Mouse (Mus musculus) monocyte, adult 5-6 weeks (primary cell): ENCODE results near the gene Olfr282. TPM values are rescaled to one million over a fixed set of nuclear protein-coding genes. Genes with fewer than 3 reads are reported as not detected.
A peak's percentile ranks its signal among the peaks of the same experiment; 100 is the strongest.

Source experiments
- ATAC-seq: fragments of 153-309, 156-312 bp; replicated peaks from 2 replicates; pipeline ENCODE4 v1.8.0; 2017; ENCODE audit warnings: mild to moderate bottlenecking; ENCODE audit not compliant: low TSS enrichment, insufficient number of reproducible peaks, severe bottlenecking, poor library complexity, low FRiP score
- total RNA-seq: library from RNA; stranded (forward); fragments of 200-1000, 200-491, 200-594 nt; gene quantifications from 3 replicates; pipeline ENCODE4 v1.2.3, GENCODE M21; 2017

Gene Olfr282
- total RNA-seq, 1 experiment from 2014 or later, result not detected

GRCm38 (mm10) chr15:98469596-98469995 lies 38.6 kb downstream of the Olfr282 start, which contains the start of gene OR5BS1P:
TSS of gene OR5BS1P (plus strand) at chr15:98469896.
- no peak for ATAC-seq

GRCm38 (mm10) chr15:98471539-98471938 lies 40.5 kb downstream of the Olfr282 start:
- ATAC-seq, result no peak

- ATAC-seq, result peak; percentile 20; the same call in 1 of the 2 replicates
Measured at GRCm38 (mm10) chr15:98474958-98475357, 43.9 kb downstream of the Olfr282 start.

- ATAC-seq, result 0 out of 2 replicates have a peak, but pooled peaks have one; percentile 49
Measured at GRCm38 (mm10) chr15:98475382-98475781, 44.4 kb downstream of the Olfr282 start.

- no peak for ATAC-seq
Measured at GRCm38 (mm10) chr15:98476281-98476680, 45.3 kb downstream of the Olfr282 start.

- no peak for ATAC-seq
Measured at GRCm38 (mm10) chr15:98479568-98480102, 48.6 kb downstream of the Olfr282 start.

- no peak for ATAC-seq
Measured at GRCm38 (mm10) chr15:98482701-98483100, 51.7 kb downstream of the Olfr282 start, which contains the start of gene Lalba. TSS of gene Lalba (minus strand) at chr15:98482721.

GRCm38 (mm10) chr15:98483907-98484886 lies 53.2 kb downstream of the Olfr282 start:
- ATAC-seq, result peak; percentile 78

GRCm38 (mm10) chr15:98486433-98487021 lies 55.5 kb downstream of the Olfr282 start:
- ATAC-seq, result no peak

Other genes with a start within 250 kb of the Olfr282 start
- gene Olfr288, start 235.7 kb upstream of the Olfr282 start, total RNA-seq, result not detected in 3 replicates
- gene Gm44579, start 210.2 kb upstream of the Olfr282 start, total RNA-seq, result not detected in 3 replicates
- not detected in 3 replicates for gene Olfr287, start 210.2 kb upstream of the Olfr282 start, total RNA-seq
- not detected in 3 replicates for gene Olfr286, start 196.8 kb upstream of the Olfr282 start, total RNA-seq
- not detected in 3 replicates for gene H1fnt, start 173.9 kb upstream of the Olfr282 start, total RNA-seq
- not detected in 3 replicates for gene Zfp641, start 135.1 kb upstream of the Olfr282 start, total RNA-seq
- not detected in 3 replicates for gene Olfr285, start 113.9 kb upstream of the Olfr282 start, total RNA-seq
- gene Olfr284, start 90.2 kb upstream of the Olfr282 start, total RNA-seq, result not detected in 3 replicates
- not detected in 3 replicates for gene Olfr283, start 50.3 kb upstream of the Olfr282 start, total RNA-seq
- gene Olfr281, start 21.4 kb downstream of the Olfr282 start, total RNA-seq, result not detected in 3 replicates
- not detected in 3 replicates for gene OR5BS1P, start 38.7 kb downstream of the Olfr282 start, total RNA-seq
- not detected in 3 replicates for gene Lalba, start 51.5 kb downstream of the Olfr282 start, total RNA-seq
- gene Olfr279, start 61.2 kb downstream of the Olfr282 start, total RNA-seq, result not detected in 3 replicates
- gene Kansl2, start 103.0 kb downstream of the Olfr282 start, total RNA-seq, result 35.4 to 46.2 TPM (median 40.6 TPM) in 3 replicates
- gene Ccnt1, start 139.7 kb downstream of the Olfr282 start, total RNA-seq, result 112 to 132 TPM (median 124 TPM) in 3 replicates
- gene 4930415O20Rik, start 139.8 kb downstream of the Olfr282 start, total RNA-seq, result not detected in 3 replicates
- gene Adcy6, start 178.9 kb downstream of the Olfr282 start, total RNA-seq, result 0.96 to 3.7 TPM in 2 of 3 replicates, not detected in the other
- 0.68 to 1.3 TPM in 2 of 3 replicates, not detected in the other for gene Cacnb3, start 199.6 kb downstream of the Olfr282 start, total RNA-seq
- 106 to 143 TPM (median 108 TPM) in 3 replicates for gene Ddx23, start 231.7 kb downstream of the Olfr282 start, total RNA-seq
- 1.2 to 2.8 TPM (median 1.5 TPM) in 3 replicates for gene Rnd1, start 246.2 kb downstream of the Olfr282 start, total RNA-seq